Mouse (Mus musculus) ES-E14 (cell line): Measurements from ENCODE around the gene F930015N05Rik. TPM values are rescaled to one million over a fixed set of nuclear protein-coding genes. Genes with fewer than 3 reads are reported as not detected.

Experiments
- DNase-seq: peaks from one replicate; pipeline ENCODE4 v3.0.0-alpha.2; 2013; ENCODE audit warnings: low read depth, low spot score
- H3K27ac ChIP-seq: 2 replicates; pipeline ENCODE4 v1.5.1; 2012; ENCODE audit warnings: low read depth, mild to moderate bottlenecking, low read length, moderate library complexity, mixed read lengths; ENCODE audit not compliant: poor library complexity, insufficient read depth, severe bottlenecking
- H3K36me3 ChIP-seq: 2 replicates; pipeline ENCODE4 v1.6.1; 2012; ENCODE audit warnings: mild to moderate bottlenecking, low read length, moderate library complexity, mixed read lengths; ENCODE audit not compliant: control insufficient read depth, poor library complexity, insufficient read depth, severe bottlenecking
- H3K4me1 ChIP-seq, 2 experiments: fragments of 150-350 bp in 1 of 2; sonication (generic) in 1 of 2; 2 replicates each; pipeline ENCODE4 v1.6.1; 2012; ENCODE audit warnings: low read length in 2 of 2, mild to moderate bottlenecking in 1 of 2, mixed read lengths in 1 of 2; ENCODE audit not compliant: control insufficient read depth in 2 of 2, insufficient read depth in 2 of 2, poor library complexity in 1 of 2
- H3K4me3 ChIP-seq, 2 experiments: fragments of 150-350 bp in 1 of 2; sonication (generic) in 1 of 2; 2 replicates each; pipeline ENCODE4 v1.5.1; 2012; ENCODE audit warnings: low read length in 2 of 2, low read depth in 1 of 2, mild to moderate bottlenecking in 1 of 2, mixed read lengths in 1 of 2; ENCODE audit not compliant: insufficient read depth in 1 of 2, poor library complexity in 1 of 2, severe bottlenecking in 1 of 2
- H3K9ac ChIP-seq: 2 replicates; pipeline ENCODE4 v1.6.1; 2012; ENCODE audit warnings: low read depth, mild to moderate bottlenecking, low read length, mixed read lengths; ENCODE audit not compliant: poor library complexity, insufficient read depth, severe bottlenecking
- H3K9me3 ChIP-seq: fragments of 150-350 bp; sonication (generic); 2 replicates; pipeline ENCODE4 v1.6.1; 2012; ENCODE audit warnings: low read depth, mild to moderate bottlenecking, low read length; ENCODE audit not compliant: control insufficient read depth, insufficient read depth
- CHD2 ChIP-seq: IDR thresholded peaks from 2 replicates; pipeline ENCODE4 v1.6.1; 2014; ENCODE audit warnings: mild to moderate bottlenecking, low read depth, low read length, inconsistent platforms
- HCFC1 ChIP-seq: IDR thresholded peaks from 2 replicates; pipeline ENCODE4 v1.6.1; 2012; ENCODE audit warnings: low read length, inconsistent platforms, borderline replicate concordance; ENCODE audit not compliant: insufficient read depth
- MAFK ChIP-seq: IDR thresholded peaks from 2 replicates; pipeline ENCODE4 v1.6.1; 2014; ENCODE audit warnings: mild to moderate bottlenecking, low read depth, low read length, inconsistent platforms; ENCODE audit not compliant: insufficient read depth
- ZC3H11A ChIP-seq: IDR thresholded peaks from 2 replicates; pipeline ENCODE4 v1.6.1; 2012; ENCODE audit warnings: low read depth, mild to moderate bottlenecking, inconsistent platforms, low read length, borderline replicate concordance
- ZNF384 ChIP-seq: IDR thresholded peaks from 2 replicates; pipeline ENCODE4 v1.6.1; 2012; ENCODE audit warnings: low read depth, low read length, inconsistent platforms
- in situ Hi-C, 2 experiments: fragments of 600-800 bp; cut with MboI; formaldehyde crosslinking; loops; one replicate each; pipeline ENCODE4 v1.15.1; 2025; ENCODE audit warnings: low sequenced_read_pairs in 2 of 2, inconsistent platforms in 1 of 2; ENCODE audit not compliant: unreplicated experiment in 2 of 2
- total RNA-seq: library from RNA; depleted of rRNA; stranded (reverse); fragments of 300-350 nt; gene quantifications from 2 replicates; pipeline ENCODE4 v1.2.3, GENCODE M21; 2012; rRNA removed

F930015N05Rik gene
- total RNA-seq: not detected in 2 replicates

DNA sequence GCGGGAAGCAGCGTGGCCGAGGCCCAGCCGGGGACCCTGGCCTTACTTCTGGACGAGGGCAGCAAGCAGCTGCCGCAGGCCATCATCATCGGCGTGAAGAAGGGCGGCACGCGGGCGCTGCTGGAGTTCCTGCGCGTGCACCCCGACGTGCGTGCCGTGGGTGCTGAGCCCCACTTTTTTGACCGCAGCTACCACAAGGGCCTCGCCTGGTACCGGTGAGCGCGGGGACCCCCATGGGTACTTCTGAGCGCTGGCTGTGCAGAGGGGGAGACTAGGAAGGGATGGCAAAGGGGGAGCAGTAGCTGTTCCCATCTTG is at the start of gene F930015N05Rik:
Gene F930015N05Rik (minus strand): TSS at position 242 of the 316 bp plus-strand sequence.
- no peak for DNase-seq
- Histone ChIP-seq H3K4me3 (peak within 1 kb of the TSS; percentile 55 to 62), H3K9ac (peak within 1 kb of the TSS; percentile 8; the same call in 1 of the 2 replicates), H3K4me1 (no peaks in the 10 kb centered on the region), H3K9me3 (no peaks in the 10 kb centered on the region), H3K27ac (no peak within 1 kb of the TSS), H3K36me3 (no peaks in the 10 kb centered on the region)
- in situ Hi-C loops: loop anchor here in 1 of 2 experiments (25.0 kb wide), 1 partner anchor 524 kb away; the partner anchor contains the start of gene Hs3st3b1
- TF ChIP-seq CHD2: no peak
- no peak for TF ChIP-seq ZNF384
- TF ChIP-seq MAFK: no peak
- TF ChIP-seq ZC3H11A: no peak
- no peak for TF ChIP-seq HCFC1

DNA sequence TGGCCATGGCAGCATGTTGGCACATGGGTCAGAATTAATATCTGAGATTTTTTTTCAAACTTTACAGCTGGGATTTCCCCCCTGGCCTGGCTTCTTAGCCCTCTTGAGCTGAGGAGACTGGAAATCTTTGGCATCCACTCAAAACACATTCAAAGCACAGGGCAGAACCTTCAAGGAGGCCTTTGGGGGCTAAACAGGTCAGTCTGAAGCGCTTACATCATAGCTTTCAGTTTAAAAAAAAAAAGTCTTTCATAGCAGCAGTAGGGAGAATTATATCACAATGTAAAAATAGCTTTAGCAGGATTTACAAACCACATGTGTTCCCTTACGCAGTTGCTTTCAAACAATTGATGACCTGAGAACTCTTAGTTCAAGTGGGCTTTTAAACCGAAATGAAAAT is 45.0 kb upstream of the F930015N05Rik start:
- H3K4me3 ChIP-seq: no peak overlapping the region
- H3K4me1 ChIP-seq: no peaks in the 10 kb centered on the region
- in situ Hi-C loops: no loop called here
- no peaks in the 10 kb centered on the region for H3K36me3 ChIP-seq
- TF ChIP-seq CHD2: no peak
- no peak for TF ChIP-seq MAFK
- TF ChIP-seq ZC3H11A: no peak
- TF ChIP-seq HCFC1: no peak
- TF ChIP-seq ZNF384: no peak
- H3K9ac ChIP-seq: no peak overlapping the region
- no peak overlapping the region for H3K27ac ChIP-seq
- DNase-seq: no peak
- no peaks in the 10 kb centered on the region for H3K9me3 ChIP-seq

DNA sequence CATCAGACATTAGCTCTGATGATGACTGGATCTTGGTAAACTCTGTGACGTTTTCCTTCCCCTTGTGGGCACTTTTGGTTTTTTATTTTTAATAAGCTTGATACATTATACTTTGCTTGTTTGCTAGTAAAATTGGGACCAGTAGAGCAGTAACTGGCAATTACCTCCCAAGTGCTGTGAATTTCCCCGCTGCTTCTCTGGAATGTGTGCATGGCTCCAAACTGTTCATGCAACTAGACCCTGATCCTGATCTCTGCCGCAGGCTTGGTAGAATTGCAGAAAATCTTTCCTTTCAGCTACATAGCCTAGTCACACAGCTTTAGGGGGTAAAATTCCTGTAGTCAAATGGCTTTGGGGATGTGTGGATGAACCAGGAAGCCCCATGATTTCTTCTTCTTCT is 37.2 kb upstream of the F930015N05Rik start:
- Histone ChIP-seq H3K4me1 (peaks cover 1 to 2% of the 10 kb centered on the region in 2 experiments; a peak in 1 of 4 replicates), H3K4me3 (no peak overlapping the region), H3K9ac (no peak overlapping the region), H3K27ac (no peak overlapping the region), H3K9me3 (no peaks in the 10 kb centered on the region), H3K36me3 (no peaks in the 10 kb centered on the region)
- in situ Hi-C loops: no loop called here
- TF ChIP-seq ZNF384 (no peak), HCFC1 (no peak), CHD2 (no peak), MAFK (no peak), ZC3H11A (no peak)
- no peak for DNase-seq

DNA sequence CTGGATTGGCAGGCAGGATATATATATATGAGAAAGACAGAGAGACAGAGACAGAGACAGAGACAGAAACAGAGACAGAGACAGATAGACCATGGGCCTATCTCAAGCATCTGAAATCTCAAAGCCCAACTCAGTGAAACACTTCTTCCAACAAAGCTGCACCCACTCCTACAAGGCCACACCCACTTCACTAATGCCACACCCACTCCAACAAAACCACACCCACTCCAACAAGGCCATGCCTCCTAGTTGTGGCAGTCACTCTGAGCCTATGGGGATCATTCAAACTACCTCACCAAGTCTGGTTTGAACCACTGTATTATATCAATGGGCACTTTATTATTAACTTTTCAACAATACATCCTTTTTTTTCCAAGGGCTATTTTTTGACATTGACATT is 34.2 kb upstream of the F930015N05Rik start:
- no peak overlapping the region for H3K4me3 ChIP-seq
- H3K36me3 ChIP-seq: no peaks in the 10 kb centered on the region
- in situ Hi-C loops: no loop called here
- H3K9me3 ChIP-seq: no peaks in the 10 kb centered on the region
- DNase-seq: peak; percentile 26
- TF ChIP-seq MAFK (no peak), ZNF384 (no peak), CHD2 (no peak), ZC3H11A (no peak), HCFC1 (no peak)
- peaks cover 1 to 2% of the 10 kb centered on the region in 2 experiments; a peak in 1 of 4 replicates for H3K4me1 ChIP-seq
- H3K27ac ChIP-seq: no peak overlapping the region
- H3K9ac ChIP-seq: no peak overlapping the region

DNA sequence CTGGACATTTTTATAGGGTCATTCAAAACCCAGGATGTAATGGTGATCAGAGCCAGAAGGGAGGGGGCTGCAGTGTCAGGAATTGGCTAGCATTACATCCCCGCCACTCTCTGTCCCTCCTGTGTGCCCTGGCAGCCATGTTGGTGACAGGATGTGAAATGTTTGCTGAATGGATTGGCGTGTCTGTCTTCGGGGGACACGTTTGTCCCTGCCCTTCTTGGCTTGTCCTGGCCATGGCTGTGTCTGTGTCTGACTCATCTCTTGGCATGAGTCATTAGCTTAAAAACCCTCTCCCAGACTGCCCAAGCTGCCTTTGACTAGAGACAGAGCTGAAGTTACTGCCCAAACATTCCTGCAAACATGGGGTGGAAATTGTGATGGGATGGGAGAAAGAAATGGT is 32.3 kb upstream of the F930015N05Rik start:
- TF ChIP-seq CHD2 (no peak), HCFC1 (no peak), ZC3H11A (no peak), ZNF384 (no peak), MAFK (no peak)
- H3K9ac ChIP-seq: no peak overlapping the region
- no peak for DNase-seq
- H3K9me3 ChIP-seq: no peaks in the 10 kb centered on the region
- no peak overlapping the region for H3K4me3 ChIP-seq
- no peak overlapping the region for H3K27ac ChIP-seq
- H3K4me1 ChIP-seq: peaks cover 1 to 2% of the 10 kb centered on the region in 2 experiments; a peak in 1 of 4 replicates
- in situ Hi-C loops: no loop called here
- no peaks in the 10 kb centered on the region for H3K36me3 ChIP-seq
